Mouse (Mus musculus): ENCODE data around the gene Terb2.

GRCm38 (mm10) chr2:122247786-122248185 lies 61.7 kb downstream of the Terb2 start:
- TF ChIP-seq POLR2A (IDR thresholded peaks at IDR 0.05; ENCODE audit: insufficient read depth, low read depth, low read length): no peak
- TF ChIP-seq EP300 (IDR thresholded peaks at IDR 0.05; ENCODE audit: insufficient read depth, low read depth, low read length): no peak
- TF ChIP-seq CTCF (IDR thresholded peaks at IDR 0.05): no peak

All from heart, adult 2 months (tissue).